Mouse (Mus musculus): ENCODE measurements around the gene Ngly1. TPM values are rescaled to one million over a fixed set of nuclear protein-coding genes. Genes with fewer than 3 reads are reported as not detected.
A peak's percentile ranks its signal among the peaks of the same experiment; 100 is the strongest.

Gene Ngly1
- total and polyA plus RNA-seq, 2 experiments from 2014 or later, result 27.0 to 34.3 TPM

GRCm38 (mm10) chr14:16319818-16320217, 70.7 kb downstream of the Ngly1 start:
- peaks cover 5% of the 10 kb centered on the region; the same call in 1 of the 2 replicates for H3K4me1 ChIP-seq (ENCODE audit: control insufficient read depth, insufficient read depth)
- H3K9me3 ChIP-seq (replicated peaks; ENCODE audit: control insufficient read depth, low read length), result no peaks in the 10 kb centered on the region
- H3K27me3 ChIP-seq (ENCODE audit: control insufficient read depth, insufficient read depth, low read length), result no peaks in the 10 kb centered on the region
- no peaks in the 10 kb centered on the region for H3K36me3 ChIP-seq (replicated peaks; ENCODE audit: control insufficient read depth, insufficient read depth, low read length)
- DNase-seq (ENCODE audit: low spot score) (no peak), ATAC-seq (ENCODE audit: insufficient read depth, low read depth) (no peak)
- no peak overlapping the region for H3K4me3 ChIP-seq (ENCODE audit: low read depth, low read length)
- no peak overlapping the region for H3K9ac ChIP-seq (replicated peaks; ENCODE audit: low read depth, low read length)
- WGBS, result 73% methylated on average over 2 of the region's 2 CpGs
- no peak for TF ChIP-seq CTCF (IDR thresholded peaks at IDR 0.05; ENCODE audit: low read depth)
- no peak for TF ChIP-seq EP300 (IDR thresholded peaks at IDR 0.05; ENCODE audit: low read depth)
- H3K27ac ChIP-seq (ENCODE audit: low read depth), result no peak overlapping the region
- no peak overlapping the region for H3K4me2 ChIP-seq (ENCODE audit: low read depth, low read length)

- ATAC-seq (ENCODE audit: insufficient read depth, low read depth) (no peak), DNase-seq (ENCODE audit: low spot score) (no peak)
- 70% methylated on average over 4 of the region's 4 CpGs for WGBS
- Histone ChIP-seq H3K27me3 (ENCODE audit: control insufficient read depth, insufficient read depth, low read length) (no peaks in the 10 kb centered on the region), H3K27ac (ENCODE audit: low read depth) (no peak overlapping the region), H3K9ac (replicated peaks; ENCODE audit: low read depth, low read length) (no peak overlapping the region), H3K4me3 (ENCODE audit: low read depth, low read length) (no peak overlapping the region), H3K9me3 (replicated peaks; ENCODE audit: control insufficient read depth, low read length) (no peaks in the 10 kb centered on the region), H3K4me2 (ENCODE audit: low read depth, low read length) (no peak overlapping the region), H3K36me3 (replicated peaks; ENCODE audit: control insufficient read depth, insufficient read depth, low read length) (no peaks in the 10 kb centered on the region), H3K4me1 (ENCODE audit: control insufficient read depth, insufficient read depth) (peaks cover 7% of the 10 kb centered on the region; the same call in 1 of the 2 replicates)
- TF ChIP-seq CTCF (IDR thresholded peaks at IDR 0.05; ENCODE audit: low read depth), result no peak
- no peak for TF ChIP-seq EP300 (IDR thresholded peaks at IDR 0.05; ENCODE audit: low read depth)
These were observed 75.3 kb downstream of the Ngly1 start for GRCm38 (mm10) chr14:16324394-16324793.

GRCm38 (mm10) chr14:16325208-16325607, 76.1 kb downstream of the Ngly1 start:
- no peak overlapping the region for H3K27ac ChIP-seq (ENCODE audit: low read depth)
- no peak for TF ChIP-seq CTCF (IDR thresholded peaks at IDR 0.05; ENCODE audit: low read depth)
- no peak for TF ChIP-seq EP300 (IDR thresholded peaks at IDR 0.05; ENCODE audit: low read depth)
- ATAC-seq (ENCODE audit: insufficient read depth, low read depth) (no peak), DNase-seq (ENCODE audit: low spot score) (no peak)
- no peaks in the 10 kb centered on the region for H3K9me3 ChIP-seq (replicated peaks; ENCODE audit: control insufficient read depth, low read length)
- 25% methylated on average over 1 of the region's 1 CpGs for WGBS
- H3K36me3 ChIP-seq (replicated peaks; ENCODE audit: control insufficient read depth, insufficient read depth, low read length), result no peaks in the 10 kb centered on the region
- no peaks in the 10 kb centered on the region for H3K27me3 ChIP-seq (ENCODE audit: control insufficient read depth, insufficient read depth, low read length)
- no peak overlapping the region for H3K4me2 ChIP-seq (ENCODE audit: low read depth, low read length)
- H3K9ac ChIP-seq (replicated peaks; ENCODE audit: low read depth, low read length), result no peak overlapping the region
- peaks cover 7% of the 10 kb centered on the region; the same call in 1 of the 2 replicates for H3K4me1 ChIP-seq (ENCODE audit: control insufficient read depth, insufficient read depth)
- no peak overlapping the region for H3K4me3 ChIP-seq (ENCODE audit: low read depth, low read length)

- 10% methylated on average over 2 of the region's 2 CpGs for WGBS
- H3K27me3 ChIP-seq (ENCODE audit: control insufficient read depth, insufficient read depth, low read length), result no peaks in the 10 kb centered on the region
- H3K4me2 ChIP-seq (ENCODE audit: low read depth, low read length), result no peak overlapping the region
- H3K4me3 ChIP-seq (ENCODE audit: low read depth, low read length), result no peak overlapping the region
- ATAC-seq (ENCODE audit: insufficient read depth, low read depth) (peak; percentile 90), DNase-seq (ENCODE audit: low spot score) (peak; percentile 64)
- peaks cover 7% of the 10 kb centered on the region; the same call in 1 of the 2 replicates for H3K4me1 ChIP-seq (ENCODE audit: control insufficient read depth, insufficient read depth)
- H3K9ac ChIP-seq (replicated peaks; ENCODE audit: low read depth, low read length), result no peak overlapping the region
- no peaks in the 10 kb centered on the region for H3K9me3 ChIP-seq (replicated peaks; ENCODE audit: control insufficient read depth, low read length)
- H3K36me3 ChIP-seq (replicated peaks; ENCODE audit: control insufficient read depth, insufficient read depth, low read length), result no peaks in the 10 kb centered on the region
- TF ChIP-seq CTCF (IDR thresholded peaks at IDR 0.05; ENCODE audit: low read depth) (no peak), EP300 (IDR thresholded peaks at IDR 0.05; ENCODE audit: low read depth) (no peak)
- peak overlapping the region; percentile 59 for H3K27ac ChIP-seq (ENCODE audit: low read depth)
These were observed 79.5 kb downstream of the Ngly1 start for GRCm38 (mm10) chr14:16328531-16328930.

- no peak; the same call in 1 of the 2 replicates for ATAC-seq (ENCODE audit: insufficient read depth, low read depth)
- no peaks in the 10 kb centered on the region for H3K27me3 ChIP-seq (ENCODE audit: control insufficient read depth, insufficient read depth, low read length)
These were observed 79.9 kb downstream of the Ngly1 start for GRCm38 (mm10) chr14:16328959-16329480.

GRCm38 (mm10) chr14:16329756-16330155, 80.7 kb downstream of the Ngly1 start:
- no peak for ATAC-seq (ENCODE audit: insufficient read depth, low read depth)
- no peak overlapping the region for H3K4me2 ChIP-seq (ENCODE audit: low read depth, low read length)
- H3K27ac ChIP-seq (ENCODE audit: low read depth), result no peak overlapping the region
- no peaks in the 10 kb centered on the region for H3K27me3 ChIP-seq (ENCODE audit: control insufficient read depth, insufficient read depth, low read length)
- TF ChIP-seq CTCF (IDR thresholded peaks at IDR 0.05; ENCODE audit: low read depth), result no peak
- no peak for TF ChIP-seq EP300 (IDR thresholded peaks at IDR 0.05; ENCODE audit: low read depth)
- WGBS, result 62% methylated on average over 3 of the region's 3 CpGs
- no peaks in the 10 kb centered on the region for H3K36me3 ChIP-seq (replicated peaks; ENCODE audit: control insufficient read depth, insufficient read depth, low read length)
- no peak overlapping the region for H3K4me3 ChIP-seq (ENCODE audit: low read depth, low read length)
- DNase-seq (ENCODE audit: low spot score), result no peak
- H3K9ac ChIP-seq (replicated peaks; ENCODE audit: low read depth, low read length), result no peak overlapping the region
- H3K4me1 ChIP-seq (ENCODE audit: control insufficient read depth, insufficient read depth), result peaks cover 7% of the 10 kb centered on the region; the same call in 1 of the 2 replicates
- H3K9me3 ChIP-seq (replicated peaks; ENCODE audit: control insufficient read depth, low read length), result no peaks in the 10 kb centered on the region

More at GRCm38 (mm10) chr14:16328959-16329480, 79.9 kb downstream of the Ngly1 start:
- TF ChIP-seq CTCF (IDR thresholded peaks at IDR 0.05; ENCODE audit: low read depth) (no peak), EP300 (IDR thresholded peaks at IDR 0.05; ENCODE audit: low read depth) (no peak)
- H3K36me3 ChIP-seq (replicated peaks; ENCODE audit: control insufficient read depth, insufficient read depth, low read length), result no peaks in the 10 kb centered on the region
- no peak overlapping the region for H3K4me2 ChIP-seq (ENCODE audit: low read depth, low read length)
- no peak overlapping the region for H3K4me3 ChIP-seq (ENCODE audit: low read depth, low read length)
- H3K9me3 ChIP-seq (replicated peaks; ENCODE audit: control insufficient read depth, low read length), result no peaks in the 10 kb centered on the region
- no peak for DNase-seq (ENCODE audit: low spot score)
- H3K4me1 ChIP-seq (ENCODE audit: control insufficient read depth, insufficient read depth), result peaks cover 7% of the 10 kb centered on the region; the same call in 1 of the 2 replicates
- peak overlapping the region; percentile 59 for H3K27ac ChIP-seq (ENCODE audit: low read depth)
- 47% methylated on average over 5 of the region's 5 CpGs for WGBS
- H3K9ac ChIP-seq (replicated peaks; ENCODE audit: low read depth, low read length), result peak overlapping the region; percentile 5; the same call in 1 of the 2 replicates

All from heart, postnatal 0 days (tissue).